Mouse (Mus musculus): ENCODE data around the gene Nms. TPM values are rescaled to one million over a fixed set of nuclear protein-coding genes. Genes with fewer than 3 reads are reported as not detected.

Gene Nms
- polyA plus RNA-seq, 1 experiment from 2014 or later = 9.1 TPM

DNA sequence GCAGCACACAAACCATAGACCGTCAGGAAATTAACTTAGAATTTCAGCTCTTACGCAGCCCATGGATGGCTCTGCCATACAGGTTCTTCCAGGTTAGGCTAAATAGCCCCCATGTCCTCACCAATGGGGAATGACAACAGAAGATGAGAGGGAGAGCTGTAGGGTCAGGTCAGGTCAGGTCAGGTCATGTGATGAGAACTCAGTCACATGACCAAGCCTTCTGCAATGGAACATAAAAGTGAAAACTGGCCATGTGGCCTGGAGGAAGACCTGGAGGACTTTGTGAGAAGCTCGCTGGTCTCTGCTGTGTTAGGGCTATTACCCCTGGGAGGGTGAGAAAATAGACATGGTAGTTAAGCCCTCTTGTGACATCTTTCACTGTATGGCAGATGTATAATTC, 17.5 kb downstream of the Nms start:
- no peak overlapping the region for H3K4me3 ChIP-seq (replicated peaks)
- H3K9ac ChIP-seq (replicated peaks) = no peak overlapping the region
- no peaks in the 10 kb centered on the region for H3K9me3 ChIP-seq (replicated peaks)
- H3K27me3 ChIP-seq (replicated peaks) = no peaks in the 10 kb centered on the region
- H3K4me2 ChIP-seq = no peak overlapping the region
- 92% methylated on average over 3 of the region's 3 CpGs for WGBS
- ATAC-seq (ENCODE audit: low FRiP score) = no peak
- H3K4me1 ChIP-seq = no peaks in the 10 kb centered on the region
- H3K27ac ChIP-seq (replicated peaks) = no peak overlapping the region
- H3K36me3 ChIP-seq = no peaks in the 10 kb centered on the region

- Histone ChIP-seq H3K27ac (replicated peaks) (no peak overlapping the region), H3K4me3 (replicated peaks) (no peak overlapping the region), H3K4me2 (no peak overlapping the region), H3K9me3 (replicated peaks) (no peaks in the 10 kb centered on the region), H3K27me3 (replicated peaks) (no peaks in the 10 kb centered on the region), H3K36me3 (no peaks in the 10 kb centered on the region), H3K4me1 (no peaks in the 10 kb centered on the region), H3K9ac (replicated peaks) (no peak overlapping the region)
- WGBS = 100% methylated on average over 1 of the region's 1 CpGs
- no peak for ATAC-seq (ENCODE audit: low FRiP score)
Measured at GRCm38 (mm10) chr1:38969116-38969515, 30.2 kb downstream of the Nms start.

- no peaks in the 10 kb centered on the region for H3K4me1 ChIP-seq
- H3K4me2 ChIP-seq = no peak overlapping the region
- ATAC-seq (ENCODE audit: low FRiP score) = no peak
- no peaks in the 10 kb centered on the region for H3K27me3 ChIP-seq (replicated peaks)
- no peak overlapping the region for H3K9ac ChIP-seq (replicated peaks)
- no peaks in the 10 kb centered on the region for H3K9me3 ChIP-seq (replicated peaks)
- WGBS = 90% methylated on average over 3 of the region's 3 CpGs
- no peak overlapping the region for H3K27ac ChIP-seq (replicated peaks)
- H3K36me3 ChIP-seq = no peaks in the 10 kb centered on the region
- H3K4me3 ChIP-seq (replicated peaks) = no peak overlapping the region
Measured at GRCm38 (mm10) chr1:38971712-38972111, 32.8 kb downstream of the Nms start.

- Histone ChIP-seq H3K4me1 (no peaks in the 10 kb centered on the region), H3K9ac (replicated peaks) (no peak overlapping the region), H3K27me3 (replicated peaks) (no peaks in the 10 kb centered on the region), H3K9me3 (replicated peaks) (no peaks in the 10 kb centered on the region), H3K4me3 (replicated peaks) (no peak overlapping the region), H3K4me2 (no peak overlapping the region), H3K27ac (replicated peaks) (no peak overlapping the region), H3K36me3 (no peaks in the 10 kb centered on the region)
- 89% methylated on average over 9 of the region's 9 CpGs for WGBS
- ATAC-seq (ENCODE audit: low FRiP score) = no peak
Measured at GRCm38 (mm10) chr1:38972986-38973592, 34.1 kb downstream of the Nms start.

DNA sequence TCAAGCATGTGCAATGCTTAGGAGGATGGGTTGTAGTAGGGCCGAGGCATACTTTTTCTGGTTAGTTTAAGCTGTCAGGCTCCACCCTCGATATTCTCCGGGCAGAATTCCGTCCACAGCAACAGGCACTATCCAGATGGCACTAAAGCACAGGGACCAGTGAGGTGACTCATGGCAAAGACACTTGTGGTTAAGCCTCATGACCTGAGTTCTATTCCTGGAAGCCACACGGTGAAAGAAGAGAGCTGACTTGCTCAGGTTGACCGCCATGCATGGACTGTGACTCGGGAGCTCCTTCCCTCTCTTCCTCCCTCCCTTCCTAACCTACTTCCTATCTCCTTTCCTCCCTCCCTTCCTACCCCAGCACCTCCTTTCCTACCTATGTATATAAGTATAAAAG, 41.0 kb downstream of the Nms start:
- ATAC-seq (ENCODE audit: low FRiP score) = no peak
- WGBS = 85% methylated on average over 7 of the region's 7 CpGs
- Histone ChIP-seq H3K27me3 (replicated peaks) (no peaks in the 10 kb centered on the region), H3K27ac (replicated peaks) (no peak overlapping the region), H3K4me1 (no peaks in the 10 kb centered on the region), H3K36me3 (no peaks in the 10 kb centered on the region), H3K9me3 (replicated peaks) (no peaks in the 10 kb centered on the region), H3K4me2 (no peak overlapping the region), H3K4me3 (replicated peaks) (no peak overlapping the region), H3K9ac (replicated peaks) (no peak overlapping the region)

GRCm38 (mm10) chr1:38983870-38984269, 44.9 kb downstream of the Nms start:
- Histone ChIP-seq H3K27ac (replicated peaks) (no peak overlapping the region), H3K4me1 (peaks cover 13% of the 10 kb centered on the region), H3K27me3 (replicated peaks) (no peaks in the 10 kb centered on the region), H3K36me3 (no peaks in the 10 kb centered on the region), H3K9ac (replicated peaks) (no peak overlapping the region), H3K4me3 (replicated peaks) (no peak overlapping the region), H3K9me3 (replicated peaks) (no peaks in the 10 kb centered on the region), H3K4me2 (no peak overlapping the region)
- no peak for ATAC-seq (ENCODE audit: low FRiP score)
- 70% methylated on average over 2 of the region's 2 CpGs for WGBS

DNA sequence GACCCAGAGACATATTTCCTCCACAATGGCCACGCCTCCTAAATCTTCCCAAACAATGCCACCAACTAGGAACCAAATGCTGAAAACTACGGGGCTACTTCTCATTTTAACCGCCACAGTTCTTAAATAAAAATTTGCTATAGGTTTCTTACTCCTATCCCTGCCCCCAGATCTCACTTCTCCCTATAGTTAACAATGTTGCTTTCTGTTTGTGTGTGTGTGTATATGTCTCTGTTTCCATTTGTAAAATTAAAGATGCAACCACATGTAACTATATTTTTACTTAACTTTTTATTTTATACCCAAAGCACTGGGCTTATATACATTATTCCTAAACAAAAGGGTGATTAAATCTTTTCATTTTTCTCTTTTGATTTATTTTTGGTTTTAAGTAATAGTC, 46.4 kb downstream of the Nms start, which contains the start of gene Pdcl3:
Pdcl3 (plus strand) TSS at position 301 of the 400 bp plus-strand sequence.
- H3K36me3 ChIP-seq = no peaks in the 10 kb centered on the region
- no peak within 1 kb of the TSS for H3K4me3 ChIP-seq (replicated peaks)
- no peak within 1 kb of the TSS for H3K4me2 ChIP-seq
- no peaks in the 10 kb centered on the region for H3K9me3 ChIP-seq (replicated peaks)
- H3K4me1 ChIP-seq = peaks cover 19% of the 10 kb centered on the region
- WGBS = 83% methylated on average over 3 of the region's 3 CpGs
- no peak for ATAC-seq (ENCODE audit: low FRiP score)
- no peak within 1 kb of the TSS for H3K9ac ChIP-seq (replicated peaks)
- H3K27me3 ChIP-seq (replicated peaks) = no peaks in the 10 kb centered on the region
- no peak within 1 kb of the TSS for H3K27ac ChIP-seq (replicated peaks)

DNA sequence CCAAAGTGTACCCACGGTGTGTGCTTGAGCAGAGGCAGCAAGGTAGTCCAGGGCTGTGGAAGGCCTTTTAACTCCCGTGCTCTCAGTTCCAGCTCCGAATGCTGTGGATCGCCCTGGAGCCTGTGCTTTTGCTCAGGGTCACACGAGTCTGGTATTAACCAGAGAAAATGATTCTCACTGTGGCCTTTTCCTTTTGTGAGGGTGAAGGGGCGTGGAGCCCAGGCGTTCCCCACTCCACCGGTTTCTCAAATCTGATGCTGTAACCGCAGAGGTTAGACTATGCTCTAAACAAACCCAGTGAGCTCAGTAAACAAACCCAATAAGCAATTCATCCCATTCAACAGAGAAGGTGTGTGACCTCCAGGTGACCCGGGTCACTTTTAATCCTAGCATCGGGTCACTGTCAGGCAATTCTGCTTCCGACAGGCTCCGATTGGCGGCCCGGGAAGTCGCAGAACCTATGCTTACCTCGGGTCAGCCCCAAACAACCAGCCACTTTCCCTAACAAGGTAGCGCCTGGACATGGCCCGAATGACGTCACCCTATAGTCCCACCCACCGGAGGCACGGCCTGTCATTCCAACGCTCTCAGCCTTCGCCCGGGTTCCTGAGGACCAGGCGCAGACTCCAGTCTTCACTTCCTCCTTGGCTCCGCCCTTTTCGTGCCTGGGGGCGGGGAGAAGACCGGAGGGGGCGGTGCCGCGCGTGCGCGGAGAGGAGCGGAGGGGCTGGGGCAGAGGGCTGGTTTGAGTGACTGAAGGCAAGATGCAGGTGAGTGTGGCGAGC, 48.3 kb downstream of the Nms start:
- Histone ChIP-seq H3K4me2 (peak overlapping the region; percentile 81), H3K36me3 (peaks cover 14% of the 10 kb centered on the region), H3K9me3 (replicated peaks) (no peaks in the 10 kb centered on the region), H3K27ac (replicated peaks) (peak overlapping the region; percentile 87), H3K4me3 (replicated peaks) (peak overlapping the region; percentile 87), H3K27me3 (replicated peaks) (no peaks in the 10 kb centered on the region), H3K4me1 (peaks cover 32% of the 10 kb centered on the region), H3K9ac (replicated peaks) (peak overlapping the region; percentile 70)
- 5% methylated on average over 38 of the region's 38 CpGs for WGBS
- peak; percentile 98 for ATAC-seq (ENCODE audit: low FRiP score)

- Histone ChIP-seq H3K9ac (replicated peaks) (peak overlapping the region; percentile 70), H3K36me3 (peaks cover 19% of the 10 kb centered on the region), H3K27ac (replicated peaks) (peak overlapping the region; percentile 87), H3K4me2 (peak overlapping the region; percentile 81), H3K4me3 (replicated peaks) (peak overlapping the region; percentile 87), H3K4me1 (peaks cover 32% of the 10 kb centered on the region), H3K27me3 (replicated peaks) (no peaks in the 10 kb centered on the region), H3K9me3 (replicated peaks) (no peaks in the 10 kb centered on the region)
- ATAC-seq (ENCODE audit: low FRiP score) = peak; percentile 85
- WGBS = 0% methylated on average over 23 of the region's 25 CpGs
Measured at GRCm38 (mm10) chr1:38987865-38988211, 48.9 kb downstream of the Nms start.

DNA sequence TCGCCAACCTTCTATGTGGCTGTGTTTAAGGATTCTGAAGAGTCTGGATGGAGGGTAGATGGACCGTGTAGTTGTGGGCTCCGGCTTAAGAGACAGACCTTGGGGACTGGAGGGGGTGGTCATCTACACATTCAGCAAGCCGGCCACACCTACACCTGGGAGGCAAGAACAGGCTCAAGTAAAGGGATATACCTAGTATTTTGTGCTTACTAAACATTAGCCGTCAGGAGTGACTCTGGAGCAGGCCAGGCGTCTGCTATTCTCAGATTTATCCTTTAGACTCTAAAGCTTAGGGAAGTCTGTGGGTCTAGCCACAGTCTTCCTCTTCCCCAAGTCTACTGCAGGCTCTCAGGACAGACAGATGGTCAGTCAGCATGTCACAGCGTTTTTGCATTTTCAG, 49.4 kb downstream of the Nms start:
- H3K9me3 ChIP-seq (replicated peaks) = no peaks in the 10 kb centered on the region
- H3K27ac ChIP-seq (replicated peaks) = peak overlapping the region; percentile 87
- peak overlapping the region; percentile 70 for H3K9ac ChIP-seq (replicated peaks)
- H3K4me2 ChIP-seq = peak overlapping the region; percentile 81
- no peaks in the 10 kb centered on the region for H3K27me3 ChIP-seq (replicated peaks)
- 33% methylated on average over 7 of the region's 7 CpGs for WGBS
- H3K4me1 ChIP-seq = peaks cover 32% of the 10 kb centered on the region
- H3K36me3 ChIP-seq = peaks cover 23% of the 10 kb centered on the region
- ATAC-seq (ENCODE audit: low FRiP score) = no peak
- peak overlapping the region; percentile 87 for H3K4me3 ChIP-seq (replicated peaks)

- WGBS = 84% methylated on average over 3 of the region's 3 CpGs
- Histone ChIP-seq H3K27me3 (replicated peaks) (no peaks in the 10 kb centered on the region), H3K27ac (replicated peaks) (no peak overlapping the region), H3K4me2 (no peak overlapping the region), H3K4me3 (replicated peaks) (no peak overlapping the region), H3K9me3 (replicated peaks) (no peaks in the 10 kb centered on the region), H3K4me1 (peaks cover 26% of the 10 kb centered on the region), H3K36me3 (peaks cover 57% of the 10 kb centered on the region), H3K9ac (replicated peaks) (no peak overlapping the region)
- no peak for ATAC-seq (ENCODE audit: low FRiP score)
Measured at GRCm38 (mm10) chr1:38992365-38992764, 53.4 kb downstream of the Nms start.

Measured in neural tube, embryonic 15.5 days (tissue).